Mouse (Mus musculus): Measurements from ENCODE around the gene Ptdss2. TPM values are rescaled to one million over a fixed set of nuclear protein-coding genes. Genes with fewer than 3 reads are reported as not detected.
A peak's percentile ranks its signal among the peaks of the same experiment; 100 is the strongest.

Ptdss2 gene
- polyA plus RNA-seq, 1 experiment from 2014 or later: 64.9 TPM

DNA sequence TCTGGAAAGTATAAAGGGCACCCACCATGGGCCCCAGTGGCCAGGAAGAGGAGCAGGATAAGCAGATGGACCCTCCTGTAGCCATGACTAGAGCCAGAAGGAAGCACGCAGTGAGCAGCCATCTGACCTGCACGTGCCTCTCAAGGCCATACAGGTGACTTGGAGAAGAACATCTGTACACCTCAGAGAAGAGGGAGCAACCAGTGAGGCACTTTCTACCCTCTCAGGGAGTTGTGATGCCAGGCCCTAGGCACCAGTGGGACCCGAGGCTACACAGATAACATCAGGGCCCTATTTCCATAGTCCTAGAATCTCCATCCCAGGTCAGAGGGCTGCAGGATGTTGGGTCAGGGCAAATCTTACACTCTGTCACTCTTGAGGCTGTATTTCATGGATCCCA, 68.0 kb downstream of the Ptdss2 start:
- H3K4me2 ChIP-seq: no peak overlapping the region
- no peaks in the 10 kb centered on the region for H3K27me3 ChIP-seq
- H3K27ac ChIP-seq: no peak overlapping the region
- no peak overlapping the region for H3K4me3 ChIP-seq (replicated peaks)
- ATAC-seq (ENCODE audit: low FRiP score): no peak
- 96% methylated on average over 3 of the region's 3 CpGs for WGBS
- peaks cover 38% of the 10 kb centered on the region for H3K36me3 ChIP-seq (replicated peaks)
- peaks cover 23% of the 10 kb centered on the region for H3K4me1 ChIP-seq
- no peak overlapping the region for H3K9ac ChIP-seq
- no peaks in the 10 kb centered on the region for H3K9me3 ChIP-seq

DNA sequence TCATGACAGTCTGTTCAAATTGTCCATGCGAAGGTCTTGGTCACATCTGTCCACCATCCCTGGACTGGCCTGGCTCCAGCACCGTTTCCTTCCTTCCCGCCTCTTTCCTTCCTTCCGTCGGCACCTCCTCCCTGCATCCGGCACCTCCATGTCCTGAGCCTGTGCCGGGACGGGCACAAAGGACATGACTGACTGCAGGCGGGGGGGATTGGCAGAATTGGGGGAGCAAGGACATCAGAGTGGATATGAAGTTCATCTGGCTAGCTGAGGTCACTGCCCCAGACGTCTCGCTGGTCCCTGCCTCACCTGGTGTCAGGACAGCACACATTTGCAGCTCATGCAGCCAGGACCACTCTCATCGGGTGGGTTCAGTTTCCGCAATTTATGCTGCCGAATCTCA, 68.9 kb downstream of the Ptdss2 start:
- Histone ChIP-seq H3K4me2 (no peak overlapping the region), H3K4me3 (replicated peaks) (no peak overlapping the region), H3K27me3 (no peaks in the 10 kb centered on the region), H3K36me3 (replicated peaks) (peaks cover 38% of the 10 kb centered on the region), H3K9me3 (no peaks in the 10 kb centered on the region), H3K27ac (no peak overlapping the region), H3K9ac (no peak overlapping the region), H3K4me1 (peaks cover 29% of the 10 kb centered on the region)
- 94% methylated on average over 14 of the region's 14 CpGs for WGBS
- no peak for ATAC-seq (ENCODE audit: low FRiP score)

DNA sequence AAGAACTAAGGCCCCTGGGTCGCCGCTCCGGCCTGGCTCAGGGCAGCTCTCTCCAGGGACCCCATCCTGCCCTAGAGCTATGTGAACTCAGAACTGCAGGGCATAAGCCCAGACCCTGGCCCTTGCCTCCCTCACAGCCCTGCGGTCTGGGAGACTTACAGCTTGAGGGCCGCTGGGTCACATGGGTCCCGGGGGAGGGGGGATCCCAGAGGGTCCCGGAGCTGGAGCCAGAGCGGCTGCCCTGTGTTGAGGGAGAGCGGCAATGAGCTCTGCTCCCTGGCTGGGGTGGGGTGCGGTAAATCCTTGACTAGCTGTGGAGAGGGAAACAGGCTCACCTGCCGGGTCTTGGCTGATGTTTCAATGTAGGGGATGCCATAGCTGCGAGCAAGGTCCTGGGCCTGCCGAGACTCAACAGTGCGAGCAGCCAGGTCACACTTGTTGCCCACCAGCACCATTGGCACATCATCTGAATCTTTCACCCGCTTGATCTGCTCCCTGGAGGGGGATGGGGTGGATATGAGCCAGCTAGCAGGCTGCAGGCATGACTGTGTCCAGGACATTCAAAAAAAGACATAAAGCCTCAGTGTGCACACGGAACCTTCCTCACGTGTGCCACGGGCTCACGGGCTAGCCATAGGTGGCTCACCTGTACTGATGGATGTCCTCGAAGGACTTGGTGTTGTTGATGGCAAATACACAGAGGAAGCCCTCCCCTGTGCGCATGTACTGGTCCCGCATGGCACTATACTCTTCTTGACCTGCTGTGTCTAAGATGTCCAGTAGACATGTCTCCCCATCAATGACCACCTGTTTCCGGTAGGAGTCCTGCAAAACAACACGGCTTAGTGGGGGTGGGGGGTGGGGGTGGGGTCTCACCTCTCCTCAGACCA, 69.9 kb downstream of the Ptdss2 start:
- Histone ChIP-seq H3K4me3 (replicated peaks) (peak overlapping the region; percentile 96), H3K4me2 (peak overlapping the region; percentile 91), H3K4me1 (peaks cover 29% of the 10 kb centered on the region), H3K9ac (0 out of 2 replicates have a peak overlapping the region, but pooled peaks have one; percentile 4), H3K36me3 (replicated peaks) (peaks cover 38% of the 10 kb centered on the region), H3K27me3 (no peaks in the 10 kb centered on the region), H3K9me3 (no peaks in the 10 kb centered on the region), H3K27ac (no peak overlapping the region)
- ATAC-seq (ENCODE audit: low FRiP score): no peak
- WGBS: 91% methylated on average over 24 of the region's 24 CpGs

DNA sequence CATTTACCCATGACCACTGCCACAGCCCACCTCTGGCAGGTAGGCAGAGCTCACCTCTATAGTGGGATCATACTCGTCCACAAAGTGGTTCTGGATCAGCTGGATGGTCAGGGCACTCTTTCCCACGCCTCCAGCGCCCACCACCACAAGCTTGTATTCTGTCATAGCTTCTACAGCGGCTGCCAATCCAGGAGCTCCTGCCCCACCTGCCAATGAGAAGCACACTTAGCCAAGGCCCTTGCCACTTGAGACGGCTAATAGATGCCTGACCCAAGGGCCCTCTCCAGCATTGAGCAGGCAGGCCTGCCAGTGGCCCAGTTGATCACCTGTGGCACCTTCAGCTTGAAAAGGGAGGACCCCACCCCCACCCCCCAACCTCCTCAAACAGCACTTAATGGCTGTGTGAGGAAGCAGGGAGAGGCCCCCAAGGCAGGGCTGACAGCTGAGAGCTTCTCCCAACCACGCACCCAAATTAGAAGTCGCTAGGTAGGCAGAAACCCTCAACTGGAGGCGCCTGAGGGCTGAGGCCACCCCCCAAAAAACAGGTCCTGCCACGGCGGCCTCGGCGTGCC, 70.7 kb downstream of the Ptdss2 start:
- Histone ChIP-seq H3K4me2 (peak overlapping the region; percentile 91), H3K9ac (peak overlapping the region; percentile 94), H3K9me3 (no peaks in the 10 kb centered on the region), H3K27ac (no peak overlapping the region), H3K27me3 (no peaks in the 10 kb centered on the region), H3K4me1 (peaks cover 29% of the 10 kb centered on the region), H3K36me3 (replicated peaks) (peaks cover 38% of the 10 kb centered on the region), H3K4me3 (replicated peaks) (peak overlapping the region; percentile 96)
- ATAC-seq (ENCODE audit: low FRiP score): no peak
- 25% methylated on average over 12 of the region's 12 CpGs for WGBS

DNA sequence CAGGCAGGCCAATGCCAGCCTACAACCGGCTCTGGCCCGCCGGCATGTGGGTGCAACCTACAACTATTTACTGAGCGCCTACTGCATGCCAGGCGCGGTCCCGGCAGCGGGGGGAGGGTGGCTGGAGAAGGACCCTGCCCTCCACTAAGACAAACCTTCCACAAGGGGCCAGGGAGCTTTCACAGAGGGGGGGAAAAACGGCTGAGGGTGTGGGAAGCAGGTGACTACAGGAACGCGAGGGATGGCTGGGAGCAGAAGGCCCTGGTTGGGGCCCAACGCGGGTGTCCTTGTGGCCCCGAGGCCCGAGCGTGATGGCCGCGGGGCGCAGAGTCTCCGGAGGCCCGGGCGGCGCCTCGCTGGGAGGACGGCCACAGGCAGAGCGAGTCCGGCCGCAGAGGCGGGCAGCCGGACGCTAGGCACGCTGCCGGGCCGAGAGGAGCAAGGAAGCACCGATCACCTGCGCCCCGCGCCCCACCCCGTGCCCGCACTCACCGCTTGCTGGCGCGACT, 71.2 kb downstream of the Ptdss2 start:
- no peak; the same call in 1 of the 2 replicates for ATAC-seq (ENCODE audit: low FRiP score)
- WGBS: under 1% methylated on average over 43 of the region's 43 CpGs
- H3K4me1 ChIP-seq: peaks cover 29% of the 10 kb centered on the region
- peak overlapping the region; percentile 96 for H3K4me3 ChIP-seq (replicated peaks)
- H3K9ac ChIP-seq: peak overlapping the region; percentile 94
- no peaks in the 10 kb centered on the region for H3K9me3 ChIP-seq
- H3K36me3 ChIP-seq (replicated peaks): peaks cover 38% of the 10 kb centered on the region
- peak overlapping the region; percentile 78 for H3K27ac ChIP-seq
- H3K27me3 ChIP-seq: no peaks in the 10 kb centered on the region
- peak overlapping the region; percentile 91 for H3K4me2 ChIP-seq

DNA sequence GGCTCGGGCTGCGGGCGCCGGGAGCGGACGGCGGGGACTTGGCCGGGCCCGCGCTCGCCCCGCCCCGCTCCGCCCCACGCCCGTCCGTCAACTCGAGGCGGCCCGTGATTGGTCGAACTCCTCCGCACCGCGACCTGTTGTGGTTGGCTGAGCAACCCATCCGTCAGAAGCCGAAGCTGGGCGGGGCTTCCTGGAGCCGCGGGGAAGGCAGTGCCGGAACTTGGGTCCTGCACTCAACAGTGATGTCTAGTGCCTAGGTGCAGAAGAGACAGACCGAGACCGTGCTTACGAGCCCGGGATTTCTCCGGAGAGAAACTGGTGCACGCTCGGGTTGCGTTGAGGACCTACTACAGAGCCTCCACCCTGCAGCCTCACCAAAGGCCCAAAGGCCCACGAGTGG, 71.8 kb downstream of the Ptdss2 start, which contains the start of the genes Hras and Lrrc56:
Hras (minus strand) TSS at position 58 of the 400 bp plus-strand sequence.
Lrrc56 (plus strand) TSS at position 210 of the 400 bp plus-strand sequence.
- peaks cover 35% of the 10 kb centered on the region for H3K36me3 ChIP-seq (replicated peaks)
- peak; percentile 95 for ATAC-seq (ENCODE audit: low FRiP score)
- H3K4me1 ChIP-seq: peaks cover 29% of the 10 kb centered on the region
- peak within 1 kb of the TSS; percentile 91 for H3K4me2 ChIP-seq
- H3K27ac ChIP-seq: peak within 1 kb of the TSS; percentile 81
- H3K4me3 ChIP-seq (replicated peaks): peak within 1 kb of the TSS; percentile 96
- WGBS: 0% methylated on average over 29 of the region's 39 CpGs
- H3K9me3 ChIP-seq: no peaks in the 10 kb centered on the region
- H3K27me3 ChIP-seq: no peaks in the 10 kb centered on the region
- H3K9ac ChIP-seq: peak within 1 kb of the TSS; percentile 94

- Histone ChIP-seq H3K4me2 (peak overlapping the region; percentile 91), H3K4me3 (replicated peaks) (peak overlapping the region; percentile 96), H3K4me1 (peaks cover 29% of the 10 kb centered on the region), H3K9me3 (no peaks in the 10 kb centered on the region), H3K36me3 (replicated peaks) (peaks cover 30% of the 10 kb centered on the region), H3K27me3 (no peaks in the 10 kb centered on the region), H3K9ac (peak overlapping the region; percentile 64), H3K27ac (peak overlapping the region; percentile 81)
- no peak for ATAC-seq (ENCODE audit: low FRiP score)
- 1% methylated on average over 23 of the region's 23 CpGs for WGBS
Measured at GRCm38 (mm10) chr7:141194409-141194808, 72.2 kb downstream of the Ptdss2 start.

DNA sequence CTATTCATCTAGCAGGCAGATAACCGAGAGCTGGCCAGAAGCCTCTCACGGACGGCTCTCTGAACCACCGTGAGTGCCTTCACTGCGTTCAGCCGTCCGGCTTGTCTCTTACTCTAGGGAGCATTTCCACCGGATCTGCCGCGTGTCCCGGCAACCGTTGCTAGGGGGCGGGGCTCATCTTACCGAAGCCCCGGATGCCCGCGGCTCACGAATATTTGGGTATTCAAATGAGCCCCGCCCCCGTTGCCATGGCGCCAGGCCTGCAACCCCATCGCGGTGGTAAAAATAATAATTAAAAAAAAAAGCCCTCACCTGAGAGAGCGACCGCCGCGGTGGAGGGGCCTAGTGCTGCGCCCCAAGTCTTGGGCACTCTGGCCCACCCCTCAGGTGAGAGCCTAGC, 72.6 kb downstream of the Ptdss2 start:
- Histone ChIP-seq H3K9me3 (no peaks in the 10 kb centered on the region), H3K9ac (peak overlapping the region; percentile 64), H3K27ac (peak overlapping the region; percentile 81), H3K4me2 (peak overlapping the region; percentile 91), H3K4me1 (peaks cover 29% of the 10 kb centered on the region), H3K4me3 (replicated peaks) (peak overlapping the region; percentile 96), H3K27me3 (no peaks in the 10 kb centered on the region), H3K36me3 (replicated peaks) (peaks cover 26% of the 10 kb centered on the region)
- ATAC-seq (ENCODE audit: low FRiP score): peak; percentile 47
- WGBS: under 1% methylated on average over 28 of the region's 28 CpGs

GRCm38 (mm10) chr7:141195754-141196153, 73.6 kb downstream of the Ptdss2 start:
- H3K4me2 ChIP-seq: peak overlapping the region; percentile 91
- H3K9ac ChIP-seq: 0 out of 2 replicates have a peak overlapping the region, but pooled peaks have one; percentile 64
- no peak for ATAC-seq (ENCODE audit: low FRiP score)
- H3K27me3 ChIP-seq: no peaks in the 10 kb centered on the region
- no peak overlapping the region for H3K27ac ChIP-seq
- peaks cover 17% of the 10 kb centered on the region for H3K36me3 ChIP-seq (replicated peaks)
- H3K4me3 ChIP-seq (replicated peaks): no peak overlapping the region
- H3K9me3 ChIP-seq: no peaks in the 10 kb centered on the region
- 96% methylated on average over 2 of the region's 2 CpGs for WGBS
- peaks cover 29% of the 10 kb centered on the region for H3K4me1 ChIP-seq

- no peak overlapping the region for H3K4me2 ChIP-seq
- peaks cover 7% of the 10 kb centered on the region for H3K36me3 ChIP-seq (replicated peaks)
- no peak for ATAC-seq (ENCODE audit: low FRiP score)
- no peak overlapping the region for H3K27ac ChIP-seq
- no peaks in the 10 kb centered on the region for H3K9me3 ChIP-seq
- H3K4me3 ChIP-seq (replicated peaks): no peak overlapping the region
- 91% methylated on average over 8 of the region's 8 CpGs for WGBS
- no peaks in the 10 kb centered on the region for H3K27me3 ChIP-seq
- H3K9ac ChIP-seq: no peak overlapping the region
- peaks cover 27% of the 10 kb centered on the region for H3K4me1 ChIP-seq
Measured at GRCm38 (mm10) chr7:141196619-141197282, 74.6 kb downstream of the Ptdss2 start.

- no peaks in the 10 kb centered on the region for H3K36me3 ChIP-seq (replicated peaks)
- H3K27ac ChIP-seq: no peak overlapping the region
- peaks cover 13% of the 10 kb centered on the region for H3K4me1 ChIP-seq
- H3K9me3 ChIP-seq: no peaks in the 10 kb centered on the region
- H3K9ac ChIP-seq: no peak overlapping the region
- no peak for ATAC-seq (ENCODE audit: low FRiP score)
- WGBS: 93% methylated on average over 4 of the region's 4 CpGs
- no peak overlapping the region for H3K4me3 ChIP-seq (replicated peaks)
- no peaks in the 10 kb centered on the region for H3K27me3 ChIP-seq
- H3K4me2 ChIP-seq: no peak overlapping the region
Measured at GRCm38 (mm10) chr7:141198121-141198520, 75.9 kb downstream of the Ptdss2 start.

GRCm38 (mm10) chr7:141204546-141204945, 82.4 kb downstream of the Ptdss2 start:
- ATAC-seq (ENCODE audit: low FRiP score): no peak

More at GRCm38 (mm10) chr7:141204546-141204945, 82.4 kb downstream of the Ptdss2 start:
- Histone ChIP-seq H3K4me3 (replicated peaks) (no peak overlapping the region), H3K9me3 (no peaks in the 10 kb centered on the region), H3K27me3 (no peaks in the 10 kb centered on the region), H3K4me2 (no peak overlapping the region), H3K4me1 (no peaks in the 10 kb centered on the region), H3K36me3 (replicated peaks) (no peaks in the 10 kb centered on the region), H3K9ac (no peak overlapping the region), H3K27ac (no peak overlapping the region)
- WGBS: 86% methylated on average over 3 of the region's 3 CpGs
